Mouse (Mus musculus) bone marrow, adult 2 months (tissue): ENCODE data around the gene Selenoo. TPM values are rescaled to one million over a fixed set of nuclear protein-coding genes. Genes with fewer than 3 reads are reported as not detected.

Experiments
- H3K27ac ChIP-seq: fragments of 200-500 bp; 2 replicates; pipeline ENCODE4 v1.5.1; 2012; ENCODE audit warnings: low read depth, mild to moderate bottlenecking, control low read depth, inconsistent platforms, low read length; ENCODE audit not compliant: control insufficient read depth, poor library complexity, insufficient read depth
- H3K4me1 ChIP-seq: fragments of 200-500 bp; 2 replicates; pipeline ENCODE4 v1.6.1; 2011; ENCODE audit warnings: low read length; ENCODE audit not compliant: control insufficient read depth, insufficient read depth
- H3K4me3 ChIP-seq: fragments of 200-500 bp; replicated peaks from 2 replicates; pipeline ENCODE3; 2011; ENCODE audit warnings: mild to moderate bottlenecking, low read depth, low read length, control low read depth; ENCODE audit not compliant: control insufficient read depth
- CTCF ChIP-seq: fragments of 200-500 bp; IDR thresholded peaks from 2 replicates; pipeline ENCODE4 v1.5.1; 2011; ENCODE audit warnings: low read length, control low read depth; ENCODE audit not compliant: control insufficient read depth, insufficient read depth
- POLR2A ChIP-seq: fragments of 200-500 bp; IDR thresholded peaks from 2 replicates; pipeline ENCODE4 v1.6.1; 2011; ENCODE audit warnings: low read depth, mild to moderate bottlenecking, control low read depth, low read length, borderline replicate concordance; ENCODE audit not compliant: control insufficient read depth
- WGBS: fragments of 180-500 bp; shearing (Covaris S2); methylation state at CpG from one replicate; pipeline ENCODE4 v1.1.7; 2018; 5-methylcytosine and 5-hydroxymethylcytosine counted together
- polyA plus RNA-seq: library from polyadenylated mRNA; stranded (reverse); fragments of >200 nt; gene quantifications from 2 replicates; pipeline ENCODE4 v1.2.4, GENCODE M21; 2011; ENCODE audit warnings: low replicate concordance; ENCODE audit not compliant: missing spikeins, insufficient read depth, insufficient read length

The Selenoo gene
- polyA plus RNA-seq, 1 experiment = 17.9 TPM

- H3K4me1 ChIP-seq = no peaks in the 10 kb centered on the region; the same call in 1 of the 2 replicates
- H3K4me3 ChIP-seq = no peak overlapping the region
- 79% methylated on average over 24 of the region's 24 CpGs for WGBS
- TF ChIP-seq POLR2A (no peak), CTCF (no peak)
- H3K27ac ChIP-seq = no peak overlapping the region
Observed at GRCm38 (mm10) chr15:89070606-89071005, 18.3 kb upstream of the Selenoo start.

- Histone ChIP-seq H3K4me3 (no peak overlapping the region), H3K4me1 (peaks cover 5% of the 10 kb centered on the region; the same call in 1 of the 2 replicates), H3K27ac (0 out of 2 replicates have a peak overlapping the region, but pooled peaks have one; percentile 40)
- TF ChIP-seq POLR2A = no peak
- TF ChIP-seq CTCF = no peak
- 23% methylated on average over 10 of the region's 10 CpGs for WGBS
Observed at GRCm38 (mm10) chr15:89073993-89074603, 14.8 kb upstream of the Selenoo start.

DNA sequence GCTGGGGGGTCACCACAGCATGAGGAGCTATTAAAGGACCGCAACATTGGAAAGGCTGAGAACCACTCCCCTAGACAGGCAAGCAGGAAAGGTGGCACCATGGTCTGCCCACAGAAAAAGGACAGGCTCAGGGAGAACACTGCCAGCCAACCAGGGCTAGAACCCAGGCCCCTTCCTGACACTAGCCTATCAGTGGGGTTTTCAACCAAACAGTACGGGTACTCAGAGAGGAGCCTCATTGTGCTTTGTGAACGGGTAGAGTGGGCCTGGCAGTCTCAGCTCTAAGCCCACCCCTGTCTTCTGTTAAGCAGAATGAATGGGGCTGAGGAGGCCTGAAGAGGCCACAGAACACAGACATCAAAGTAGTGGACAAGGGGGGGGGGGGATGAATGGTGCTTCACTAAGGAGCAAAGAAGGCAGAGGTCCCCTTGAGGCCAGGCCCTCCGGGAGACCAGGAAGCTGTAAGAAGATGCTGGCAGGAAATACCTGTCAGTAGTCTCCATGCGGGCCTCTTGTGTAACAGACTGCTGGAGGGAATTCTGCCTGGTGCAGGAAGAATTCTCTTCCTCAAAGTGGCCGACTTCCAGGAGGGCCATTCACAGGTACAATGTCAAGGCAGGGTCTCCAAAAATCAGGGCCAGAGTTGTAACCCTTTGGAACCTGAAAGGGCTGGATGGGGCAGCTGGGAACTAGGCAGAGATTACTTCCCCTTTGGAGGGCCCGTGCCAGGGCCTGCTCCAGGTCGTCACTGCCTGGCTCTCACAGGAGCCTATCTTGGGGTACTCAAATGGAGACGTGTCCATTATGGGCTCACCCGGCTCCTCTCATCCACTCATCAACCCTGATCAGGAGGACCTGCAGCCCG, 14.0 kb upstream of the Selenoo start, which contains the start of gene Trabd:
Gene Trabd, plus strand, starts transcription at position 512 of the 865 bp plus-strand sequence.
- H3K27ac ChIP-seq = peak within 1 kb of the TSS; percentile 93
- peak within 1 kb of the TSS; percentile 91 for H3K4me3 ChIP-seq
- H3K4me1 ChIP-seq = peaks cover 5% of the 10 kb centered on the region; the same call in 1 of the 2 replicates
- 19% methylated on average over 11 of the region's 11 CpGs for WGBS
- TF ChIP-seq POLR2A = no peak
- no peak for TF ChIP-seq CTCF

- Histone ChIP-seq H3K27ac (peak overlapping the region; percentile 93), H3K4me1 (peaks cover 5% of the 10 kb centered on the region; the same call in 1 of the 2 replicates), H3K4me3 (peak overlapping the region; percentile 91)
- TF ChIP-seq POLR2A (peak; percentile 57; the same call in 1 of the 2 replicates), CTCF (peak; percentile 20; the same call in 1 of the 2 replicates)
- WGBS = under 1% methylated on average over 59 of the region's 59 CpGs
Observed at GRCm38 (mm10) chr15:89075478-89076147, 13.3 kb upstream of the Selenoo start.

GRCm38 (mm10) chr15:89076156-89076731, 12.6 kb upstream of the Selenoo start:
- H3K27ac ChIP-seq = peak overlapping the region; percentile 81
- H3K4me1 ChIP-seq = peaks cover 5% of the 10 kb centered on the region; the same call in 1 of the 2 replicates
- TF ChIP-seq CTCF = no peak
- no peak for TF ChIP-seq POLR2A
- H3K4me3 ChIP-seq = peak overlapping the region; percentile 75
- 1% methylated on average over 39 of the region's 39 CpGs for WGBS

- Histone ChIP-seq H3K27ac (peak overlapping the region; percentile 67), H3K4me3 (peak overlapping the region; percentile 69)
- 4% methylated on average over 9 of the region's 9 CpGs for WGBS
Observed at GRCm38 (mm10) chr15:89078208-89078836, 10.6 kb upstream of the Selenoo start.

GRCm38 (mm10) chr15:89083906-89084305, 5.0 kb upstream of the Selenoo start:
- no peak overlapping the region for H3K4me3 ChIP-seq
- no peak overlapping the region for H3K27ac ChIP-seq
- no peaks in the 10 kb centered on the region; the same call in 1 of the 2 replicates for H3K4me1 ChIP-seq
- 97% methylated on average over 1 of the region's 1 CpGs for WGBS
- TF ChIP-seq POLR2A (no peak), CTCF (no peak)

More at GRCm38 (mm10) chr15:89078208-89078836, 10.6 kb upstream of the Selenoo start:
- TF ChIP-seq CTCF = no peak
- no peak for TF ChIP-seq POLR2A
- H3K4me1 ChIP-seq = peaks cover 5% of the 10 kb centered on the region; the same call in 1 of the 2 replicates
